Comparison of ENCODE assay signal across 26 mouse cellular contexts in the genomic region with DNA sequence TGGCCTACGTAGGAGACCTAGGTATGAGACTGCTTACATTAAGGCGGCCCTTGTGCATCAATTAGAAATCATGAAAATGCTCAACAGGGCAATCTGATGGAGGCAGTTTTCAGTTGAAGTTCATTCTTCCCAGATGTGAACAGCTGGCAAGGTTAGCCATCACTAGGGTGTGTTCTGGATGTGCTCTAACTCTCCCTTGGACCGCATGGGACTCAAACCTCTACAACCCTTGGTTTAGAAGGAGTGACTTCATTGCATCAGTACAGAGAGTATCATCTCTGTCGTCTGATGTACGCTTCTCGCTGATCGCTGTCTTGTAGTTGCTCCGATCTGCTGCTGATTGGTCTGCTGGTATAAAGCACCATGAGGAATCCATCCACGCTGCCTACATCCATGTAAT.
"Had no signal": no experiment of that assay in that cellular context is flagged by ENCODE, and none has a peak within 500 bp of the region (broad histone marks: within the 10 kb centered on the region; RNA-seq: fewer than 3 reads in every experiment).

No protein-coding gene starts in this region.

- H3K4me3 ChIP-seq: embryonic facial prominence, embryonic 10.5 days; embryonic facial prominence, embryonic 12.5 days; embryonic facial prominence, embryonic 13.5 days; embryonic facial prominence, embryonic 15.5 days; erythroblast, embryonic 14.5 days; forebrain, embryonic 10.5 days; forebrain, embryonic 12.5 days; forebrain, embryonic 13.5 days; forebrain, embryonic 15.5 days; heart, adult 2 months had no signal

- H3K9ac ChIP-seq: embryonic facial prominence, embryonic 12.5 days; embryonic facial prominence, embryonic 13.5 days; embryonic facial prominence, embryonic 15.5 days; forebrain, embryonic 12.5 days; forebrain, embryonic 13.5 days; forebrain, embryonic 15.5 days; forebrain, postnatal 0 days had no signal

- H3K4me1 ChIP-seq: embryonic facial prominence, embryonic 10.5 days; embryonic facial prominence, embryonic 12.5 days; embryonic facial prominence, embryonic 13.5 days; embryonic facial prominence, embryonic 15.5 days; forebrain, embryonic 12.5 days; forebrain, embryonic 13.5 days; forebrain, embryonic 15.5 days had no signal

- H3K27ac ChIP-seq: embryonic facial prominence, embryonic 10.5 days; embryonic facial prominence, embryonic 12.5 days; embryonic facial prominence, embryonic 13.5 days; embryonic facial prominence, embryonic 15.5 days; forebrain, embryonic 10.5 days; forebrain, embryonic 12.5 days; forebrain, embryonic 13.5 days; forebrain, embryonic 15.5 days; heart, adult 2 months had no signal

- DNase-seq: cerebellum, adult 2 months; cerebellum, adult 8-10 months; cerebellum, adult 9-10 months; cerebellum, adult 9-11 months; cerebellum, postnatal 10 days; cerebellum, postnatal 14 days; cerebellum, postnatal 25 days; cerebellum, postnatal 36 days; embryo, embryonic 11 days; forebrain, postnatal 0 days; gastrocnemius, postnatal 10 days; gastrocnemius, postnatal 14 days; gastrocnemius, postnatal 25 days; heart, adult 18-20 months; heart, adult 2 months had no signal

- H3K9me3 ChIP-seq: embryonic facial prominence, embryonic 10.5 days; embryonic facial prominence, embryonic 12.5 days; embryonic facial prominence, embryonic 13.5 days; embryonic facial prominence, embryonic 15.5 days; forebrain, embryonic 10.5 days; forebrain, embryonic 12.5 days; forebrain, embryonic 15.5 days had no signal

- H3K27me3 ChIP-seq: embryonic facial prominence, embryonic 12.5 days; embryonic facial prominence, embryonic 13.5 days; embryonic facial prominence, embryonic 15.5 days; forebrain, embryonic 12.5 days; forebrain, embryonic 13.5 days; forebrain, embryonic 15.5 days had no signal

- ATAC-seq: forebrain, embryonic 13.5 days; forebrain, embryonic 14.5 days; forebrain, embryonic 15.5 days; forebrain, embryonic 16.5 days; forebrain, postnatal 0 days had no signal

- H3K4me2 ChIP-seq: embryonic facial prominence, embryonic 12.5 days; embryonic facial prominence, embryonic 13.5 days; embryonic facial prominence, embryonic 15.5 days; forebrain, embryonic 12.5 days; forebrain, embryonic 13.5 days; forebrain, embryonic 15.5 days had no signal

- H3K36me3 ChIP-seq: embryonic facial prominence, embryonic 10.5 days; embryonic facial prominence, embryonic 12.5 days; embryonic facial prominence, embryonic 13.5 days; embryonic facial prominence, embryonic 15.5 days; forebrain, embryonic 10.5 days; forebrain, embryonic 12.5 days; forebrain, embryonic 15.5 days had no signal
